ENCODE assay signal across 20 mouse cellular contexts in genomic region chr4:150891308-150891707, GRCm38 (mm10). TPM values are rescaled to one million over a fixed set of nuclear protein-coding genes. Genes with fewer than 3 reads are reported as not detected.
A peak's percentile ranks its signal among the peaks of the same experiment; 100 is the strongest.
DNase-seq lines count a peak whose midpoint lies in the region; ATAC-seq lines count a peak whose summit lies in the region.
"Had no signal": no experiment of that assay in that cellular context is flagged by ENCODE, and none has a peak within 500 bp of the region (broad histone marks: within the 10 kb centered on the region; RNA-seq: fewer than 3 reads in every experiment).

No protein-coding gene starts in this region.

- intact Hi-C loops in gastrocnemius, postnatal 14 days (cut with DNase I; ENCODE audit: low total_unique reads): no loop called here

- ATAC-seq in granulocyte monocyte progenitor cell, adult 5-6 weeks (replicated peaks; ENCODE audit: poor library complexity, severe bottlenecking): peak; percentile 81
- ATAC-seq: activated CD4-positive, CD25-positive, alpha-beta regulatory T cell, adult 4 months; forebrain, embryonic 13.5 days; forebrain, embryonic 16.5 days had no signal

- DNase-seq in gastrocnemius, postnatal 14 days: peak; percentile 1
- DNase-seq in gastrocnemius, postnatal 25 days: no peak
- DNase-seq in 416B (ENCODE audit: low read depth): peak; percentile 43
- no peak for DNase-seq in right cerebral cortex, adult 18-20 months
- no peak for DNase-seq in ovary, postnatal 10 days (ENCODE audit: low spot score)
- DNase-seq: adrenal gland, adult 8-10 months; adrenal gland, postnatal 25 days; B cell, adult 2 months; cerebellum, adult 11-12 months; cerebellum, adult 8-10 months; cerebellum, postnatal 10 days; cerebellum, postnatal 36 days; gastrocnemius, adult 2 months; gastrocnemius, postnatal 36 days; heart, adult 11 months had no signal

RNA-seq across cellular contexts. Expression of gene Park7, which starts 22.9 kb away (rescaled TPM):
- 100 to 1,000 TPM; 642 to 667 TPM for total RNA-seq in gastrocnemius, postnatal 14 days (2021)
- total RNA-seq in gastrocnemius, postnatal 25 days (2021): 100 to 1,000 TPM; 669 to 811 TPM
- total RNA-seq in granulocyte monocyte progenitor cell, adult 5-6 weeks (2014; fragmentation: Nextera tagmentation): 284 and 328 TPM in 2 replicates
- total RNA-seq in granulocyte monocyte progenitor cell, adult 5-6 weeks (2017): 431 and 435 TPM in 2 replicates

RNA-seq across cellular contexts. Expression of gene Tnfrsf9, which starts 23.1 kb away (rescaled TPM):
- under 1 TPM; 0.16 to 0.22 TPM for total RNA-seq in gastrocnemius, postnatal 14 days (2021)
- under 1 TPM in 1 of 2 experiments, not detected in 1; 0.18 TPM for total RNA-seq in gastrocnemius, postnatal 25 days (2021)
- total RNA-seq in granulocyte monocyte progenitor cell, adult 5-6 weeks (2014; fragmentation: Nextera tagmentation): not detected in 2 replicates
- total RNA-seq in granulocyte monocyte progenitor cell, adult 5-6 weeks (2017): not detected in 2 replicates
- total RNA-seq: hematopoietic stem cell, adult 5-6 weeks had no signal

RNA-seq across cellular contexts. Expression of gene Errfi1, which starts 37.6 kb away (rescaled TPM):
- total RNA-seq in gastrocnemius, postnatal 14 days (2021): 10 to 100 TPM; 17.0 to 34.2 TPM
- 10 to 100 TPM; 16.0 to 17.9 TPM for total RNA-seq in gastrocnemius, postnatal 25 days (2021)
- 0.84 TPM in 1 of 2 replicates, not detected in the other for total RNA-seq in granulocyte monocyte progenitor cell, adult 5-6 weeks (2014; fragmentation: Nextera tagmentation)
- 0.52 and 1.2 TPM in 2 replicates for total RNA-seq in granulocyte monocyte progenitor cell, adult 5-6 weeks (2017)

Comparison
In these comparisons a context has a peak if more than half of its experiments do, and no peak if none do; other contexts are left out.
1. DNase-seq: peak in gastrocnemius, postnatal 14 days (single experiment) and 416B (single experiment); none in gastrocnemius, postnatal 25 days (single experiment), right cerebral cortex, adult 18-20 months (single experiment) and ovary, postnatal 10 days (single experiment).
2. RNA of gene Errfi1, which starts 37.6 kb away (total RNA-seq): 17.0 to 34.2 TPM in gastrocnemius, postnatal 14 days and 16.0 to 17.9 TPM in gastrocnemius, postnatal 25 days; 0.52 to 1.2 TPM in granulocyte monocyte progenitor cell, adult 5-6 weeks; every median in the first group is over 4 times any median in the second.